Mouse (Mus musculus): ENCODE data around the gene Ddx39b.

Ddx39b gene

DNA sequence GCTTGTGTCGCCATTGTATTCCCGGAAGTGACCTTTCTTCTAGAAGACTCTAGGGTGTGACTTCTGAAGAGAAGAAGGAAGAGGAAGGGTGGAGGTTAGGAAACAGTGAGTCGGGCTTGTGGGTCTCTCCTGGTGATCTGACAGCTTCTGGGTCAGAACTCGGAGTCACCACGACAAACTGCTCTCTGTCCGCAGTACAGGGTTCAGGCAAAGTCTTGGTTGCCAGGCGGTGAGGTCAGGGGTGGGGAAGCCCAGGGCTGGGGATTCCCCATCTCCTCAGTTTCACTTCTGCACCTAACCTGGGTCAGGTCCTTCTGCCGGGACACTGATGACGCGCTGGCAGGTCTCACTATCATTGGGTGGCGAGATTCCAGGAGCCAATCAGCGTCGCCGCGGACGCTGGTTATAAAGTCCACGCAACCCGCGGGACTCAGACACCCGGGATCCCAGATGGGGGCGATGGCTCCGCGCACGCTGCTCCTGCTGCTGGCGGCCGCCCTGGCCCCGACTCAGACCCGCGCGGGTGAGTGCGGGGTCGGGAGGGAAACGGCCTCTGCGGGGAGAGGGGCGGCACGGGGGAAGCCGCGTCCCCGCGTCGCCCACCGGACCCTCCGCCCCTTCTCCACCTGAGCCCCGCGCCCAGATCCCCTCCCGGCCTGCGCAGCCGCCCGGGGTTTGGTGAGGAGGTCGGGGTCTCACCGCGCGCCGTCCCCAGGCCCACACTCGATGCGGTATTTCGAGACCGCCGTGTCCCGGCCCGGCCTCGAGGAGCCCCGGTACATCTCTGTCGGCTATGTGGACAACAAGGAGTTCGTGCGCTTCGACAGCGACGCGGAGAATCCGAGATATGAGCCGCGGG lies 21.3 kb downstream of the Ddx39b start, which contains the start of gene H2-D1:
TSS of gene H2-D1 (plus strand) at position 67 of the 859 bp plus-strand sequence.
- DNase-seq = peak; percentile 90

DNA sequence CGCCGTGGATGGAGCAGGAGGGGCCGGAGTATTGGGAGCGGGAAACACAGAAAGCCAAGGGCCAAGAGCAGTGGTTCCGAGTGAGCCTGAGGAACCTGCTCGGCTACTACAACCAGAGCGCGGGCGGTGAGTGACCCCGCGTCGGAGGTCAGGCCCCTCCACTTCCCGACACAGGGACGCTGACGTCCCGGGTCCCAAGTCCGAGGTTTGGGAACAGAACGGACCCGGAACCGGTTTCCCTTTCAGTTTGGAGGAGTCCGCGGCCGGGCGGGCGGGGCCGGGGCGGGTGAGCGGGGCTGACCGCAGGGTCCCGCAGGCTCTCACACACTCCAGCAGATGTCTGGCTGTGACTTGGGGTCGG lies 22.0 kb downstream of the Ddx39b start:
- peak; percentile 32 for DNase-seq

DNA sequence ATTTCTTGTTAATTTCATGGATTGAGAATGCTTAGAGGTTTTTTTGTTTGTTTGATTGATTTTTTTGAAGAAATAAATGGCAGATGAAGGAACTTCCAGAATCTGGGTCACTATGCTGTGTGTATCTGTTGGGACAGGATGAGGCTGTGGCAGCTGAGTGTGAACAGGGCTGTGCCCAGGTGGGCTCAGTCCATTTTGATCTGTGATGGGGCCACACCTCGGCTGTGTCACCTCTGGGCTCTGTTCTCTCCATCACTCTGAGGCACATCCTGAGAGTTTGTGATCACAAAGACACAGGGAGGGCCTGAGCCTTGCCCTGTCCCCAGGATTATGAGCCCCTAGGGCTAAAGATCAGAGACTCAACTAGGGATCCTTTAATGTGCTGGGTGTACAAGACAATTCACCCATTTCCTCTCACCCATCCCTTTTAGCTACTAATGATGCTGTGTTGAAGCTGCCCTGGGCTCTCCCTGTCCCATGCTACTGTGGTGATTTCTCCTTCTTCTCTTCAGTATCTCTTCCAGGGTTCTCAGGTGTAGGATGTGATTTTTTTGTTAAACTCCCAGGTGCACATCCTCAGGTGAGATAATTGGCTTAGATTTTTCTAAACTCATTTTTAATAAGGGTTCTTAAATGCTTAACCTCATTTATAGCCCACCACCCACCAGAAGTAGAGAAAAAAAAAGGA lies 26.0 kb downstream of the Ddx39b start:
- DNase-seq = no peak

DNA sequence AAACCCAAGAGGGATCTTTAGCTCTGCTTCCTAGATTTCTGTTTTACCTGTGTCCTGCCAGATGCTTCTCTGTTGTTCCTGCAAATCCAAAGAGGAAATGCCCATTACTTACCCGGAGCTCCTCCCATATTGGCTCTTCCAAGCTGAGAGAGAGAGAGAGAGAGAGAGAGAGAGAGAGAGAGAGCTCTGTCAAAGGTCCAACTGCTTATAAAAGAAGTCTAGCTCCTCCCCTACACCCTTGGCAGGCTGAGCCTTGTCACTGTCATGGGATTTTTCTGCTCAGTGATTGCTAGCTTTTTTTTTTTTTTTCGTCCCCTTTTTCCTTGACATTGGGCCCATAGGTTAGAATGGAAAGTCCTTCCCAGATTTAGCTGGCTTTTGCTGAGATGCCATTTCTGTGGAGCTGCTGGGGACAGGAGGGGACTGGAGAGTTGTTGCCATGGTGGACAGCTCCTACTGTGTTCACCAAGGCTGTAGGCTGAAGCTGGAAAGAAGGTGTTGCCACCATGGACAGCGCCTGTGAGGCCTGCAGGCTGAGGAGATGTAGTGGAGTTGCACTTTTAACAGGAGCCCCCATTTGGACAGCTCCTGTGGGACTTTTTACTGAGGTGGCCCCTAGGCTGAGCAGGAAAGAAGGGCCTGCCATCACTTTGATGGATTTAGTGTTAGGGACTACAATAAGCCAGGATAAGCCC lies 28.3 kb downstream of the Ddx39b start:
- DNase-seq = peak; percentile 62

DNA sequence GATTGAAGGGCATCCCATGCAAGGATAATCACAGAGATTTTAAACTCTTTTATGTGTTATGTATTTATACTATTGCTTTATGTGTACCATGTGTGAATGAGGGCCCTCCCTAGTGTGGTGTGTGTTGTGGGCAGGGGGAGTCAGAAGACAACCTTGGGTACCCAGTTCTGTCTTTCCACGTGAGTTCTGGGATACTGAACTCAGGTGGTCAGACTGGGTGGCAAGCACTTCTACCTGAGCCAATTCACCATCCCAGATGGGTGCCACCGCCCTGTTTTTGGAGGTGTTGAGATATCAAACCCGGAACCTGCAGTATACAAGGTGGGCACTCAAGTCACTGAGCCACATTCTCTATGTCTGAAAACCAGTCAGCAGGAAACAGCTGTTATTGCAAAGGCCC lies 30.7 kb downstream of the Ddx39b start:
- no peak for DNase-seq

DNA sequence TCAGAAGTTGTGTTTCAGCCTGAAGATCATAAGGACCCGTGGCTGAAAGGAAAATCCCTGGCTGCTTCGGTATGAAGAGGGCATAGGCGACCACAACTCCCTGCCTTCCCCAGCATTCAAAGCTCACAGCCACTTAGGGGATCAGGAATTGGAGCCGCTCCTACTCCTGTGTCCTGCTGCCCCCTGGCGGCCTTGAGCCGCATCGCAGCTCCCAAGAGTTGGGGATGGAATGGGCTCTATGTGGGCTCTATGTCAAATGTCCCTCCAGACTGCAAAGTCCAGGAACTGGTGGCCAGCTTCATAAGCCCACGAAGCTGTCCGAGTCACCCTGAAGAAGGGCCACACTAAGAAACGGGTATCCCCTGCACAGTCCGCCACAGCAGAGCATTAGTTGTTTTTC lies 33.2 kb downstream of the Ddx39b start:
- DNase-seq = peak; percentile 82

DNA sequence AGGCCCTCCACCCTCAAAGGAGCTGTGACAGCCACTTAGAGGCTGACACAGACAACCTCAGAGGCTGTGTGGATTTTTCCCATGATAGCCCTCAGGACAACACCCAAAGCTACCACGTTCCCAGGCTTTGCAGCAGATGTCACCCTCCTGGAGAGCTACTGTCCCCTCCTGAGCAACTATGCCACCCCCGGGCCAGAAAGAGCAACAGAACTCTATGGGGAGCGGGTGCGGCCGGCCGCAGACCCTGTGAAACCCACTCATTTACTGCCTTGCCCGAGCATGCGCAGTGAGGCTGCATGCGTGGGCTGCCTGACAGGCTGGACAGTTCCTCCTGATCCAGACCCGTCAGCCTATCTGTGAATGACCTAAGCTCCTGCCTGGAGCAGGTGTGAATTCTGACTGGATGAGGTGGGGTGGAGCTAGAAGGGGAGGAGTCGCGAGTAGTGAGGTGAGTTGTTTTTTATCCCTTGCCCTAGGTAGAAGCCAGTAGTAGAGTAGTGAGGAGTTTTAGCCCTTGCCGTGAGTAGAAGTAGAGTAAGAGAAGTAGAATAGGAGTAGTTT lies 34.8 kb downstream of the Ddx39b start:
- no peak for DNase-seq

DNA sequence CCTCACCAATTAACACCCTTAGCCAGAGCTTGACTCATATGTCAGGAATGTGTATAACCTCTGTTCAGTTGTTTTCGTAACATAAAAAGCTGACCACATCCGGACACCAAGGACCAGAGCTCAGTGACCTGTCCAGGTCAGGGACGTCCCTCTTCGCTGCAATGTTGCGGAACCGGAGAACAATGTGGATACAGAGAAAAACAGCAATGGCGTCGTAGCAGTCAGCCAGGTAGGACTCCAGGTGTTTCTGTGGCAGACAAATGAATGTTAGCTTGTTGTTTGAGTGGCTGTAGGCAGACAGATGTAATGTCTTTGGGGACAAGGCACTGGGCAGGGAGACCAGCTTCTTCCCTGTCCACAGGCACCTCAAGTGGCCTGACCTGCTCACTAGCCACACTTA lies 36.5 kb downstream of the Ddx39b start:
- DNase-seq = no peak

DNA sequence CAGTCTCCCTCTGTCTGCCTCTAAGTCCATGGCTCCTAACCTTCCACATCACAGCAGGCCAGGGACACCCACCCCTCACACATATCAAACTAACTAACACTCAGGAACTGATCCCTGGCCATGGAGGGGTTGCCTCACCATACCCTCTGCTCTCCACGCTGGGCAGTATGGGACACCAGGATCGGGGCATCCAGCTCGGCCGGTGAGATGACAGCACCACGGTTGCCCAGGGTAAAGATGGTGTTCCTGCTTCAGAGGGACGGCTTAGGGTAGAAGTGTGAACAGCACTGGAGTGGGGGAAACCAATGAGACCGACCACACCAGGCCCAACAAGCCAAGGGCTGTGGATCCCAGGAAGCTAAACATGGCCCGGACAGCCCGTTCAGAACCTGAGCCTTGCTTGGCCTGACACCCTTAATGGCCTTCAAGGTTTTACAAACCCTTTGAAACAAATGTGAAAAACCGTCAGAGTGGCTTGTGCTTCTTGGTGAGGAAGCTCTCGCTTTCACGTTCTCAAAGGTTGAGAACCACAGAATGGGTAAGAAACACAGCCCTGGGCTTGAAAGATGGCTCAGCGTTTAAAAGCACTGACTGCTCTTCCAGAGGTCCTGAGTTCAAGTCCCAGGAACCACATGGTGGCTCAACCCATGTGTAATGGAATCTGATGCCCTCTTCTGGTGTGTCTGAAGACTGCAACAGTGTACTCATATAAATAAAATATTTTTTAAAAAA lies 37.6 kb downstream of the Ddx39b start:
- no peak for DNase-seq

DNA sequence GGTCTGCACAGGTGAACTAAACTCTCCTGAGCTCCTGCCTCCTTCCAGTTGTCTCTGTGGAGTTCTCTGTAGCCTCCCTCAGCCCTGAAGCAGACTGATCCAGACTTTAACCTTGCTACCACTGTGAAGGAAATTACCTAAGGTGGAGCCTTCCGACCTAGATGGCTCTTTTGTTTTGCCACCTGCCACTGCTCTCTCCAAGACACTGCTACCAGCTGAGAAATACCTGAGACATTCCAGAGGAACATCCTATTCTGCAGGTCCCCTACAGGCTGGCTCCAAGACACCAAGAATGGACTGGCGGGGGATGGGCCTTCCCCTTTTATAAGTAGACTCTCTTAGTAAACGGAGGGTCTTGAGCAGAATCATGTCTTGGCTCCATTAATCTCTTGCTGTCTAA lies 38.7 kb downstream of the Ddx39b start:
- no peak for DNase-seq

DNA sequence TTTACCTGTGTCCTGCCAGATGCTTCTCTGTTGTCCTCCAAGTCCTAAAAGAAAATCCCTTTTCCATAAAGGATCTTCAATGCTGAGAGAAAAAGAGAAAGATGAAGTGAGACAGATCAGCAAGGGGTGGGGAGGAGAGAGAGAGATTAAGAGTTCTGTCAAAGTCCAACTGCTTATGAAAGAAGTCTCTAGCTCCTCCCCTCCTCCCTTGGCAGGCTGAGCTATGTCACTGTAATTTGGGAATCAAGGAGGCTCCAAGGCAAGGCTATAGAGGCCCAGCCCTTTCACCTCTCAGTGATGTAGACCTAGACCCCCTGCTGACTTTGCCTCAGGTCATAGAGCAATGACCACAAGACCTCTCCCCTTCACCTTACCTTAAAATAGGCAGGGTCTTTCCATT lies 43.9 kb downstream of the Ddx39b start:
- no peak for DNase-seq

DNA sequence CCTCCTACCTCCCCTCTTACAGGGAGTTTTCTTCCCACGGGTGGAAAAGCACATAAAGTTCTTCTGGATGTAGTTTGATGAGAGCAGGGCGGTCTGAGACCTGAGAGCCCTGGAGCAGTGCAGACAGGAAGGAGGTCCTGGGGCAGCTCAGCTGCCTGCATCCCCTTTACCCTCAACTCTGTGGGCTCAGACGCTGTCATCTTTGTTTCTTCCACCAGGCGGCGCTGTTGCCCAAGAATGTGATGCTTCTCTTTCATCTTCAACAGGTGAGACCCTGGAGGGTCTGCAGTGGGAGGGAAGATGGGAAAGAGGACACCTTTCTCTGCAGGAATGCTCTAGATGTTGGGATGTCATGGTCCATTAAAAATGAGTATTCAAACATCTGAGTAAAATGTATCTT lies 54.2 kb downstream of the Ddx39b start:
- DNase-seq = peak; percentile 32

DNA sequence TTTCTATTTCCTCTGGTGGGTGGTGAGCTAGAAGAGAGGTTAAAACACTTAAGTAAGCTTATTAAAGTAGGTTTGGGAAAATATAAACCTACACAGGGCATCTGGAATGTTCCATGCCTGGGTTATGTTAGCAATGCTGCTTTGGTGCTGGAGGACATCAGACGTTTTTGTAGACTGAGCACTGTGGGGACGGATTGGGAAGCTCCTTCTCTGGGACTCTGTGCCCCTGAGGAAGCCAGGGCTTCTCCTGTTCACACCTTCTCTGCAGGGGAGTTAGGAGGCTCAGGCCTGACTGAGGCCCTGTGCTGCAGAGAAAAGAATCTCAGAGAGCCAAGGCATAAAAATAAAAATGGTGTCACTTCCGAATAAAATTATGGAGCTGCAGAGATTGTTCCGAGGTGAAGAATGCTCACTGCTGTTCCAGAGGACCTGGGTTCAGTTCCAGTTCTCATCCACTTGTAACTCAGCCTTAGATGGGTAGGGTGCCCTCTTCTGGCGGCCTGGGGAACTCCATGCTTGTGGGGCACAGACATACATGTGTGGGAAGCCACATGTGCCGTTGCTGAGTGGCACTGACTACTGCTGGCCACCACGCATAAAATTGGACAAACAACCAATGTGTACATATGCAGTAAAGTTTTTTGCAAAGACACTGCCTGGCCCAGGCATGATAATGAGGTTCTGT lies 58.9 kb downstream of the Ddx39b start:
- peak; percentile 19 for DNase-seq

DNA sequence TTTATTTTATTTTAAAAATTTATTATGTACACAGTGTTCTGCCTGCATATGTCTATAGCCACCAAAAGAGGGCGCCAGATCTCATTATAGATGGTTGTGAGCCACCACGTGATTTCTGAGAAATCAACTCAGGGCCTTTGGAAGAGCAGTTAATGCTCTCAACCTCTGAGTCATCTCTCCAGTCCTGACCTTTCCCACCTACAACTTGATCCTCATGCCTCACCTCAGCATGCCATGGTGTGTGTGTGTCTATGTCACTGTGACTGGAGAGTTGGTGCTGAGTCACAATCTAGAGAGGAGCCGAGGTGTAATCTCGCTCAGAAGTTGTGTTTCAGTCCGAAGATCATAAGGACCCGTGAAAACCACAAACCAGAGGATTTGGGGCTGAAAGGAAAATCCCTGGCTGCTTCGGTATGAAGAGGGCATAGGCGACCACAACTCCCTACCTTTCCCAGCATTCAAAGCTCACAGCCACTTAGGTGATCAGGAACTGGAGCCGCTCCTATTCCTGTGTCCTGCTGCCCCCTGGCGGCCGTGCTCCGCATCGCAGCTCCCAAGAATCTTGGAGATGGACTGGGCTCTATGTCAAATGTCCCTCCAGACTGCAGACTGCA lies 60.2 kb downstream of the Ddx39b start:
- DNase-seq = peak; percentile 80

DNA sequence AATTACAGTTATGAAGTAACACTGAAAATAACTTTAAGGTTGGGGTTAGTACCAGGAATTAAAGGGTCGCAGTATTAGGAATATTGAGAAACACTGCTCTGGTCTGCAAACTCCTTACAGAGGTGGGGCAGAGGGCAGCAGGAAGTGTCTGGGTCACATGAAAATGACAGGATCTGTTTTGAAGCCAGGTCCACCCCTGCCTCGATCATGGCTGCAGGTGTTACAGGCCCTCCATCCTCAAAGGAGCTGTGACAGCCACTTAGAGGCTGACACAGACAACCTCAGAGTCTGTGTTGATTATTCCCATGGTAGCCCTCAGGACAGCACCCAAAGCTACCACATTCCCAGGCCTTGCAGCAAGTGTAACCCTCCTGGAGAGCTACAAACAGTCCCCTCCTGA lies 61.7 kb downstream of the Ddx39b start:
- no peak for DNase-seq
